Mouse (Mus musculus) small intestine, adult 2 months (tissue): ENCODE measurements around the gene Olfr665. TPM values are rescaled to one million over a fixed set of nuclear protein-coding genes. Genes with fewer than 3 reads are reported as not detected.

ENCODE experiments used
- H3K27ac ChIP-seq: fragments of 200-500 bp; 2 replicates; pipeline ENCODE4 v1.5.1; 2012; ENCODE audit warnings: low read depth, low read length, control low read depth, inconsistent platforms; ENCODE audit not compliant: insufficient read depth
- H3K27me3 ChIP-seq: fragments of 200-500 bp; 2 replicates; pipeline ENCODE4 v1.6.1; 2012; ENCODE audit warnings: mild to moderate bottlenecking, moderate library complexity, low read length, inconsistent platforms; ENCODE audit not compliant: control insufficient read depth, insufficient read depth
- H3K36me3 ChIP-seq: fragments of 200-500 bp; 2 replicates; pipeline ENCODE4 v1.6.1; 2012; ENCODE audit warnings: mild to moderate bottlenecking, low read length, control low read depth, inconsistent platforms; ENCODE audit not compliant: control insufficient read depth, insufficient read depth
- H3K4me1 ChIP-seq: fragments of 200-500 bp; 2 replicates; pipeline ENCODE4 v1.6.1; 2012; ENCODE audit warnings: low read length, inconsistent platforms, mixed read lengths; ENCODE audit not compliant: control insufficient read depth, insufficient read depth, insufficient read length
- H3K4me3 ChIP-seq: fragments of 200-500 bp; 2 replicates; pipeline ENCODE4 v1.5.1; 2012; ENCODE audit warnings: low read depth, mild to moderate bottlenecking, control low read depth, inconsistent platforms, low read length, moderate library complexity
- CTCF ChIP-seq: fragments of 200-500 bp; IDR thresholded peaks from 2 replicates; pipeline ENCODE4 v1.5.1; 2012; ENCODE audit warnings: low read depth, mild to moderate bottlenecking, control low read depth, inconsistent platforms, low read length, moderate library complexity, mixed read lengths; ENCODE audit not compliant: insufficient replicate concordance, insufficient read length; ENCODE audit errors: extremely low read depth
- POLR2A ChIP-seq: fragments of 200-500 bp; IDR thresholded peaks from 2 replicates; pipeline ENCODE4 v1.6.1; 2012; ENCODE audit warnings: low read depth, mild to moderate bottlenecking, control low read depth, inconsistent platforms, low read length, moderate library complexity
- WGBS: fragments of 180-500 bp; shearing (Covaris S2); methylation state at CpG from one replicate; pipeline ENCODE4 v1.1.7; 2018; 5-methylcytosine and 5-hydroxymethylcytosine counted together
- polyA plus RNA-seq: library from polyadenylated mRNA; depleted of rRNA; stranded (reverse); fragments of >200 nt; gene quantifications from 2 replicates; pipeline ENCODE4 v1.2.3, GENCODE M21; 2012; rRNA removed

Olfr665 gene
- polyA plus RNA-seq, 1 experiment, result not detected

- no peaks in the 10 kb centered on the region for H3K27me3 ChIP-seq
- no peak for TF ChIP-seq CTCF
- TF ChIP-seq POLR2A, result no peak
- H3K4me1 ChIP-seq, result no peaks in the 10 kb centered on the region
- H3K4me3 ChIP-seq, result no peak within 1 kb of the TSS
- WGBS, result 75% methylated on average over 2 of the region's 2 CpGs
- H3K27ac ChIP-seq, result no peak within 1 kb of the TSS
- H3K36me3 ChIP-seq, result no peaks in the 10 kb centered on the region
Observed at GRCm38 (mm10) chr7:104895852-104896251, 18.0 kb downstream of the Olfr665 start, which contains the start of gene Olfr666. TSS of gene Olfr666 (minus strand) at chr7:104895952.

DNA sequence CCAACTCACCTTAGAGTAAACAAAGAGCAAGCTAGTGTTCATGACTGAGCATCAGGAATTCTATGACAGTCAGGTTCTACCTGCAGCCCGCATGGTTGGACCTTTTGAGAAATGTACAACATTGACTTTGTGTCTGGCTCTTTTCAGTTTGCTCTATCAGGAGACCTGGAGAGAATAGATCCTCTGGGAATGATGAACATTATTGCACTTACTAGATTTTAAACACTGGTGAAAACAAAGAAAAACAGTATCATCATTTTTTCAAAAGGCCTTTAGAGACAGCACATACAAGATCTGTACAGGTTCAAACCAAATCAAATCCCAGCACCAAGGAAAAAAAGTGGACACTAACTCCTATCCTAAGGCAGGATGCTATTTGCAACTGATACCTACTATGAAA, 43.6 kb downstream of the Olfr665 start, which contains the start of gene Olfr667:
Gene Olfr667, minus strand, starts transcription at position 101 of the 400 bp plus-strand sequence.
- Histone ChIP-seq H3K36me3 (no peaks in the 10 kb centered on the region), H3K4me3 (no peak within 1 kb of the TSS), H3K27me3 (no peaks in the 10 kb centered on the region), H3K27ac (no peak within 1 kb of the TSS), H3K4me1 (no peaks in the 10 kb centered on the region)
- no peak for TF ChIP-seq POLR2A
- no peak for TF ChIP-seq CTCF
- WGBS, result 86% methylated on average over 1 of the region's 1 CpGs

GRCm38 (mm10) chr7:104927957-104928356, 50.1 kb downstream of the Olfr665 start, which contains the start of gene Olfr668:
TSS of gene Olfr668 (minus strand) at chr7:104928057.
- Histone ChIP-seq H3K36me3 (no peaks in the 10 kb centered on the region), H3K4me1 (no peaks in the 10 kb centered on the region), H3K27me3 (no peaks in the 10 kb centered on the region), H3K4me3 (no peak within 1 kb of the TSS), H3K27ac (no peak within 1 kb of the TSS)
- WGBS, result 66% methylated on average over 1 of the region's 1 CpGs
- no peak for TF ChIP-seq CTCF
- TF ChIP-seq POLR2A, result no peak

Other genes starting within 250 kb of the Olfr665 start
- gene Olfr658, start 230.7 kb upstream of the Olfr665 start, polyA plus RNA-seq, result 0.06 TPM in 1 of 2 replicates, not detected in the other
- not detected in 2 replicates for gene Olfr659, start 211.3 kb upstream of the Olfr665 start, polyA plus RNA-seq
- gene Olfr661, start 191.5 kb upstream of the Olfr665 start, polyA plus RNA-seq, result not detected in 2 replicates
- gene Usp17le, start 100.6 kb upstream of the Olfr665 start, polyA plus RNA-seq, result not detected in 2 replicates
- not detected in 2 replicates for gene Usp17lb, start 35.4 kb upstream of the Olfr665 start, polyA plus RNA-seq
- not detected in 2 replicates for gene Usp17la, start 21.0 kb upstream of the Olfr665 start, polyA plus RNA-seq
- gene Olfr666, start 17.9 kb downstream of the Olfr665 start, polyA plus RNA-seq, result not detected in 2 replicates
- gene Olfr667, start 43.5 kb downstream of the Olfr665 start, polyA plus RNA-seq, result not detected in 2 replicates
- not detected in 2 replicates for gene Olfr668, start 50.0 kb downstream of the Olfr665 start, polyA plus RNA-seq
- not detected in 2 replicates for gene Olfr669, start 56.2 kb downstream of the Olfr665 start, polyA plus RNA-seq
- gene Olfr670, start 84.6 kb downstream of the Olfr665 start, polyA plus RNA-seq, result not detected in 2 replicates
- not detected in 2 replicates for gene Olfr671, start 101.1 kb downstream of the Olfr665 start, polyA plus RNA-seq
- gene Olfr672, start 124.0 kb downstream of the Olfr665 start, polyA plus RNA-seq, result not detected in 2 replicates
- not detected in 2 replicates for gene Olfr675, start 150.4 kb downstream of the Olfr665 start, polyA plus RNA-seq
- not detected in 2 replicates for gene Olfr676, start 154.7 kb downstream of the Olfr665 start, polyA plus RNA-seq
- gene Olfr677, start 173.3 kb downstream of the Olfr665 start, polyA plus RNA-seq, result not detected in 2 replicates
- gene Olfr678, start 186.4 kb downstream of the Olfr665 start, polyA plus RNA-seq, result not detected in 2 replicates
- not detected in 2 replicates for gene Olfr679, start 203.2 kb downstream of the Olfr665 start, polyA plus RNA-seq
- not detected in 2 replicates for gene Olfr680-ps1, start 214.8 kb downstream of the Olfr665 start, polyA plus RNA-seq
- gene Olfr681, start 238.8 kb downstream of the Olfr665 start, polyA plus RNA-seq, result not detected in 2 replicates